Mouse (Mus musculus): ENCODE data around the gene Bri3bp.

Gene Bri3bp

GRCm38 (mm10) chr5:125456100-125456499 lies 14.7 kb downstream of the Bri3bp start:
- no peak for DNase-seq

GRCm38 (mm10) chr5:125457538-125457937 lies 16.2 kb downstream of the Bri3bp start:
- no peak for DNase-seq

GRCm38 (mm10) chr5:125460574-125460973 lies 19.2 kb downstream of the Bri3bp start:
- DNase-seq = no peak

DNA sequence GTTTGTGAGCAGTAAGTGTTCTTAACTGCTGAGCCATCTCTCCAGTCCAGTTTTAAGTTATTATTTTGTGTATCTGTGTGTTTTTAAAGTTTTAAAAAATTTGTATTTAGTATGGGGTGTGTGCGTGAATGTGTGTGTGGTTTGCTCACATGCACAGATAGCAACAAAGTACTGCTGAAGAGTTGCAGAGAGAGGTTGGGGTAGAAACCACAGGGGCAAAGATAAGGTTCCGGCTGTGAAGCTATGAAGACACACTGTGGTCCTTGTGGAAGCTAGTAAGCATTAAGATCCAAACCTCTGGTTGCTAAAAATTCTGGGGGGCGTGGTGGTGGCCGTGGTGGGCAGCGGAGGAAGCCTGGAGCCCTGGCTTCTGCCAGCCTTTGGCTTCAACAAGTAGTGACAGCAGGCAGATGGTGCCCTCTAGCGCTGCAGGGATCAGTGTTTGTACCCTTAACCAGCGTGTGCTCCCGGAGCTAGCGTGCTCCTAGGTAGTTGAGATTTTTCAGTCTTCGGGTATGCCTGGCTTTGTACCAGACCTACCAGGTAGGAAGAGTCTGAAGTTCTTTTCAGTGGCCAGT lies 20.6 kb downstream of the Bri3bp start:
- DNase-seq = peak; percentile 60 to 83

GRCm38 (mm10) chr5:125465192-125465591 lies 23.8 kb downstream of the Bri3bp start:
- DNase-seq = no peak

DNA sequence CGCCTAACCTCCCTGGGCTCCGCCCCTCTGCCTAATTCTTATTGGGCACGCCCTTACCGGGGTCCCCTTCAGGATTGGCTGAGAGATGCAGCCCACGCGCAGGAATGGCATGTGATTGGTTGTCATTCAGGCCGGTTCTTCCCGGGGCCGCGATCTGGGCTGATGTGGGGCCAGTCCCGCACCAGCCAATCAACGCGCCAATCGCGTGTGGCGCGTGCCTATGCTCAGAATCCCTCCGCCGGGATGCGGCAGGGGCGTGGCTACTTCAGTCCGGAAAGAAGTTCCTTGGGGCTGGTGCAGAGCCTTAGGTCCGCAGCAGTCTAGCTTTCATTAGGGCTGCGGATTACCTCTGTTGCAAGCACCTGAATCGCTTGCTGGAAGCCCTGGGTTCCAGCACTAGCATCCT lies 24.3 kb downstream of the Bri3bp start:
- peak; percentile 99 for DNase-seq

DNA sequence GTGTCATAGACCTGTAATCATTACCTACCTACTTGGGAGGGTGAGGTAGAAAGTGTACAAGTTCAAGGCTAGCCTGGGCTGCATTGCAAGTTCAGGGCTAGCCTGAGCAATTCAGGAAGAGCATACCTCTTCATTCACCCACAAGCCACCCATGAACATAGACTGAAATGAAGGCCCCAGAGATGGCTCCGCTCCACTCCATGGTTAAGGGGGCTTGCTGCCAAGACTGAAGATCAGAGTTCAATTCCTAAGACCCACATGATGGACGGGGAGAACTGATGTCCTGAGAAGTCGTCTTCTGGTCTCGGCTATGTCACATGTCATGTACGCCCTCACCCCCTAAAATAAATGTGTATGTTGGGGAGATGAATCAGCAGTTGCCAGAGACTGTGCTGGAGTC lies 25.1 kb downstream of the Bri3bp start:
- DNase-seq = peak; percentile 52 to 60

DNA sequence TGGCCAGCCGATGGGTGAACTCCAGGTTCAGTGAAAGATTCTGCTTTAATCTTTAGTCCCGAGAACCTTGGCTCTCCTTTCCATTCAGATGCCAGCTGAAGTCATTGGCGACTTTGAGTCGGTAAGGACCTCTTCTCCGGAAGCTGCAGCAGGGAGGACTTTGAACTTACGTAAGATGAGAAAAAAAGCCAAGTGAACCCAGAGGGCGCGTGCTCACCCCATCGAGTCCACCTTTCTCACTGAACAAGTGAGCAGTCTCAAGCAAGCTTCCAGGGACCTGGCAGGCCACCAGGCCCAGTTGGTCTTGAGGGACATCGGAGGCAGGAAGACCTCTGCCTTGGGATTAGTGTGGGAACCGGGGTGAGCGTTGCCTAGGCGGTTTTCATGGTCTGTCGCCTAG lies 25.9 kb downstream of the Bri3bp start:
- peak; percentile 92 to 94 for DNase-seq

- DNase-seq = peak; percentile 64 to 65
These were observed 29.3 kb downstream of the Bri3bp start for GRCm38 (mm10) chr5:125470713-125471112.

DNA sequence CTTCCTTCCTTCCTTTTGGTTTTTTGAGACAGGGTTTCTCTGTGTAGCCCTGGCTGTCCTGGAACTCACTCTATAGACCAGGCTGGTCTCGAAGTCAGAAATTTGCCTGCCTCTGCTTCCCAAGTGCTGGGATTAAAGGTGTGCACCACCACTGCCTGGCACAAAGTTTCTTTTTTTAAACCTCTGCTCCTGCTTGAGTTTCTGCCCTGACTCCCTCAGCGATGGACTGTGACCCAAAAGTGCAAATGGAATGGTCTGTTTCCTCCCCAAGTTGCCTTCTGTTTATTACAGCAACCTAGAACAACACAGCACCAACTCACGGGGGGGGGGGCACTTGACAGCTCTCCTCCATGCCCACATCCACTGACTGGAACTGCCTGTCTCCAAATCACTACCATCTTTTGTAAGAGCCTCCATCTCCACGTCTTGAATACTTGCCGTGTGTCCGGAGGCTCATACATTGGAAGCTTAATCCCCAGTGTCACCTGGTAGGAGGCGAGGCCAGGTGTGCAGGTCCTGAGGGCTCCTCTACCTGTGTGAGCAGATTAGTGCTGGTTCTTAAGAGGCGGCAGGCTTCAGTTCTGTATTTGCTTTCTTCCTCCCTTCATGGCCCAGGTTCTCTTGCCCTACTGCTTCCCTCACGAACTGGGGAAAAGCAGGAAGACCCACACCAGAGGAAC lies 31.6 kb downstream of the Bri3bp start:
- DNase-seq = no peak

DNA sequence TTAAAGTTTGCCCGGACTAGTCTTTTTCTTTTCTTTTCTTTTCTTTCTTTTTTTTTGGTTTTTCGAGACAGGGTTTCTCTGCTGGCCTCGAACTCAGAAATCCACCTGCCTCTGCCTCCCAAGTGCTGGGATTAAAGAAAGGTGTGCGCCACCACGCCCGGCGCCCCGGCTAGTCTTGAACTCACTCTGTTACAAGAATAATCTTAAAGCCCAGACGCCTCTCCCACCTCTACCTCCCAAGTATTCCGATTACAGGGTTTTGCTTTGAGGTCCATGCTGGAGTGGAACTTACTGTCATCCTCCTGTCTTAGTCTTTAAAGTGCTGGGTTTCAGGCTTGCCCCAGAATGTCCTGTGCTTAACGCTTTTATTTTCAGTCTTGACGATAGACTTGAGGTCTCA lies 33.7 kb downstream of the Bri3bp start:
- DNase-seq = no peak

- DNase-seq = peak; percentile 98 to 99
These were observed 34.4 kb downstream of the Bri3bp start, which contains the start of gene Aacs for GRCm38 (mm10) chr5:125475601-125476285. TSS of gene Aacs (plus strand) at chr5:125475814.

- DNase-seq = no peak
These were observed 34.9 kb downstream of the Bri3bp start for GRCm38 (mm10) chr5:125476286-125476625.

GRCm38 (mm10) chr5:125476799-125477198 lies 35.4 kb downstream of the Bri3bp start:
- DNase-seq = no peak

GRCm38 (mm10) chr5:125477533-125477932 lies 36.2 kb downstream of the Bri3bp start:
- no peak for DNase-seq

- no peak for DNase-seq
These were observed 36.7 kb downstream of the Bri3bp start for GRCm38 (mm10) chr5:125478037-125478436.

DNA sequence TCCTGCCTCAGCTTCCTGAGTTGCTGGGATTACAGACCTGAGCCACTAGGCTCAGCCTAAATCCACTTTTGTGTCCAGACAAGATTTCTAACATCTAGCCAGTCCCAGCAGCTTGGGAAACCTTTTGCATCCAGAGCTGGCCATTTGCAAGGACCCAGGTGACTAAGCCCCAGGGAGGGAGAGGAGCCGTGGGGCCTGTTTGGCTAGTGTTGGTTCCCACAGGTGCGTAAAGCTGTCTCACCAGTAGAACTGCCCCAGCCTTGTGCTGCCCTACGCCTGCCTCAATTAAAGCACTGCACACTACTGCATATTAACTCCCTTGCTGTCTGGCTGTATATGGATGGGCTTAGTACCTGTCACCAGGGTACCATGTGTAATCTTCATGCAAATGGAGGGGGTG lies 38.0 kb downstream of the Bri3bp start:
- no peak for DNase-seq

DNA sequence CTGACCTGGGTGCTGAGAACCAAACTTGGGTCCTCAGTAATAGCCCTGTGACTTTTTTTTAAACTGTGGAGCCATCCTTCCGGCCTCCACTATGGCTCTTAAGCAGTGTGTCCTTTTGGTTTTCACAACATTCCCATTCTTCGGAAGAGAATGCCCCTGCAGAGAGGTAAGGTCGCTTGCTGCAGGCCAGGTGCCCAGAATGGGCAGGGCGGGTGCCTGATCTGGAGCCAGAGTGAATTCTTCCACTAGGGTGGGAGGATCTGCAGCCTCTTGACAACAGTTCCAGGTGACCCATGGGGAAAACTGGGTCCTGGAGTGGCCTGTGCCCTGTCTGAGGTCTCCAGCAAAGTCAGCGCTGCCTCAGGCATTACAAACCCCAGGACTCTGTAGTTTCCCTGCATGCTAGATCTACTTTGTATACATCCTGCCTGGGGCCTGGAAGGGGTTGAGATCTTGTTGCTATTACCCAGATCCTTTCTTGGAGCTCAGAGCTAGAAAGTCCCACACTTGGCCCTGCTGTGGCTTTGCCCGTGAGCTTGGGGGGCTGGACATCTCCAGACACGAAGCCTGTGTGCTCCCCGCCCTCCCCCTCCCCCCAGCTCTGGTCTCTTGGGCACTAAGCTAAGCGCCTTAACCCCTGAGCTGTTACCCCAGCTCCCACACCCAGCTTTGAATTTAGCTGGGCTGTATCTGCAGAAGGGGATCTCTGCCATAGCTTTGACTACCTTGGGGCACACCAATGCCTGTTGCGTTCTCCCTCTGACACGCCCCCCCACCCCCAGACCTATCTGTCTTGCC lies 39.3 kb downstream of the Bri3bp start:
- DNase-seq = no peak

DNA sequence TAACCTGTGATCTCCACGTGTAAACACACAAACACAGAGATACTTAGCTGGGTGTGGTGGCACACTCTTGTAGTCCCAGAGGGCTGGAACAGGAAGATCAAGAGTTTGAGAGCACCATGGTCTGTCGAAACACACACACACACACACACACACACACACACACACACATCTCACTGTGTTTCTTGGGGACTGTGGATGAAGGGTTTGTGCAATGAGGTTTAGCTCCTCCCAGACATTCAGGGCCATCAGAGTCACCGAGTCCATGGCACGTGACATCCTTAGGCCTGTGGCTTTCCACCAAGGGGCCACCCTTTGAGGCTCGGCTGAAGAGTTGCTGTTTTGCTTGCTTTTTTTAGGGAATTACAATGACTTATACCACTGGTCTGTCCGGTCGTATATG lies 41.1 kb downstream of the Bri3bp start:
- no peak for DNase-seq

- no peak for DNase-seq
These were observed 42.6 kb downstream of the Bri3bp start for GRCm38 (mm10) chr5:125483712-125484611.

DNA sequence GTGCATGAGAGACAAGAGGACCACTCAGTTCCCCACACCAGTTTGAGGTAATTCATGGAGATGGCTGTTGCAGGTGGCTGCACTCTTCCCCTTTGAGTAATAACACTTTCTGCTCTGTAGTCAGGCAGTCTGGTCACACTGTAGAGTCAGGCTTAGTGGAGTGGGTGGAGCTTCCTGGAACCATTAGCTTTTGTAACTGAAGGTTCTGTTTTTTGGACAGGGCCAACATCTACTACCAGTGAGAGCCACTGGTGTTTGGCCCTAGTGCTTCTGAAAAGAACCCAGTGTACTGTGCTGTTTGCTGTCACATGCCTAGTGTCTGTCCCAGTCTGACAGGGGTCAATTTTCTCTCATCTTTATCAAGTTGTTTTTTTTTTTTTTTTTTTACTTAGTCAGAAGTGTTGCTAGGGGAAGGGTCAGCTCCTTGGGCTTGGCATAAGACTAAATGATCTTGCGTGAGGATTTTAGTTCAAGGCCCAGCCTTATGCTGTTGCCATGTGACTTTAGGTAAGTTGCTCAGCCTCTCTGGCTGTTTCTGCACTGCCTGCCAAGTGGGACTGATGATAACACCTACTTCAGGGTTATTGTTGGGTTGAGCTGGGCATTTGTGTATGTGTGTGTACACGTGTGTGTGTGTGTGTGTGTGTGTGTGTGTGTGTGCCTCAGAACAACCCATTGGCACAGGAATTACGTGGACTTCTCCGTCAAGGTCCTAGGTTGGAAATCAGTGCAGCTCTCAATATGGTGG lies 43.8 kb downstream of the Bri3bp start:
- no peak for DNase-seq

DNA sequence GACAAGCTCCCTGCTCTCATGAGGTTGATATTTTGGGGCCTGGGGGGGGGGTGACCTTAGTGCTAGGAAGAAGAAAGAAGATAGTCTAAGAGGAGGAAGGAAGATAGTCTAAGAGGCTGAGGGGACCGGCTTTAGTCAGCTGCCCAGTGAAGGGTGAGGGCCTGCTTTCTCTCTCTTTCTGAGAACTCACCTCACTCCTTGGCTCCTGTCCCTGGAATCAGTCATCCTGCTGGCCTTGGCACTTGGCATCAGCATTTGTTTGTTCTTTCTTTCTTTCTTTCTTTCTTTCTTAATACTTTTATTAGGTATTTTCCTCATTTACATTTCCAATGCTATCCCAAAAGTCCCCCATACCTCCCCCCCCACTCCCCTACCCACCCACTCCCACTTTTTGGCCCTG lies 44.7 kb downstream of the Bri3bp start:
- DNase-seq = no peak
